Mouse (Mus musculus): ENCODE data around the gene Abcc10. TPM values are rescaled to one million over a fixed set of nuclear protein-coding genes. Genes with fewer than 3 reads are reported as not detected.

Abcc10 gene
- total RNA-seq, 2 experiments from 2014 or later: 6.8 to 7.0 TPM

DNA sequence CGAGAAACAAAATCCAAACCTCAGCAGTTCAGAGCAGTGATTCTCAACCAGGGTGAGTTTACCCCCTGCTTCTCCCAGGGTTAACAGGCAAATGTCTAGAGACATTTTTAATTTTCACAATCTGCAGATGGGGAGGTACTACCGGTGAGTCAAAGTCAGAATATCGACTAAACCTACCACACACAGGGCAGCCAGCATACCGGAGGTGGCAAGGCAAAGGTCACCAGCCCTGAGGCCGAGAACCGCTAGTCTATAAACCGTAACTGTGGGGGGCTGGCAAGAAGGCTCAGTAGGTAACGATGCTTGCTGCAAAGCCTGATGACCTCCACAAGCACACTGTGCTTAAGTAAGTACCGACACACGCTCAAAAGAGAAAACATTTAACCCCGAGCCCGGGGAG, 62.6 kb downstream of the Abcc10 start:
- DNase-seq (ENCODE audit: low spot score in 2 of 2): no peak

GRCm38 (mm10) chr17:46262201-46262694, 65.9 kb downstream of the Abcc10 start:
- no peak for DNase-seq (ENCODE audit: low spot score in 2 of 2)

DNA sequence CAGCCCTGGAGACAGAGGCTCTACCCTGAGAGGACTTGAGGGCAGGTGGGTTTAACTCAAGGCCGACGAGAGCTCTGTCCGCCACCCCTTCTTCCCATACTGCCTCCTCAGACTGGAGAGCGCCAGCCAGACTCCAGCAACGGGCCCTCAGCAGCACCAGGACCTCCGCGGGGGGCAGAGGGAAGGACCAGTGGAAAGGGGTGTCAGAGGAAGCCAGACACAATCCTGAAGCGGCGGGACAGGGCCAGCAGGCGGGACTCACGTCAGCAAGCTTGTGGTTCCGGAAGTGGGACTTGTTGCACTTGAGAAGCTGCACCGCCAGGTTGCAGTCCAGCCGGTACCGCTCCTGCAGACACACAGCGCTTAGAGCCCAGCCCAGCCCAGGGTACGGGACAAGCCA, 68.5 kb downstream of the Abcc10 start:
- DNase-seq (ENCODE audit: low spot score in 2 of 2): no peak

DNA sequence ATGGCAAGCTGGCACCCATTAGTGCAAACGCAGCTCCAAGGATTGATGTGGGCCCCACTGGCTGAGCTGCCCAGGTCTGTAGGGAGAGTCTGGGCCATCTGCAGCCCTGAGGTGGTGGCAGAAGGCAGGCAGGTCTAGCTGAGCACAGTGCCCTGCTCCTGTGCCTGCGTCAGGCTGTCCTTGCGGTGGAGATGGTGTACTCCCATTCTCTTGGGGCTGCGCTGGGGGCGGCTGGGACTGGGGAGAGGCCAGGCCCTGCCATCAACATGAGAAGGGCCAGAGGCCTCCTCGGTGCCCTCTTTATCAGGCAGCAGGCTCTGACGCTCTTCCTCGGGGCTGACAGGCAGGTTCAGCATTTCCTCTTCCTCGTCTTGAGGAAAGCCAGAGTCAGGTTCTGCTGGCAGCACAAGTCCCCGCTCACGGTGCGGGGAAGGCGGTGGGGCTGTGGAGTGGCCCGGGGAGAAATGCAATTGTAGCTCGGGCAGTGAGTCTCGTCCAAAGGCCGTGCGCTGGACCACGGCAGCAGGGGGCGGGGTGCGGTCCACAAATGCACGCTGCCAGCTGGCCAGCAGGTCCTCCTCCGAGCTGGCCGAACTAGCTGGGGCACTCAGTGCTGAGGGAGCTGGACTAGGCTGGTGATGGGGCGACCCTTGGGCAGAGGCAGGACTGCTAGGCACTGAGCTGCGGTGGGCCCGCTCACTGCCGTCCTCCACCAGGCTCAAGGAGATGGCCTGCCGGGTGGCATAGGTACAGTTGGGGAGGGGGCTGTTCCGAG, 69.7 kb downstream of the Abcc10 start:
- no peak for DNase-seq (ENCODE audit: low spot score in 2 of 2)

GRCm38 (mm10) chr17:46255147-46255546, 73.0 kb downstream of the Abcc10 start:
- no peak for DNase-seq (ENCODE audit: low spot score in 2 of 2)

GRCm38 (mm10) chr17:46254106-46254505, 74.0 kb downstream of the Abcc10 start:
- peak; percentile 47 to 58 for DNase-seq (ENCODE audit: low spot score in 2 of 2)

- peak; percentile 91 to 93 for DNase-seq (ENCODE audit: low spot score in 2 of 2)
Measured at GRCm38 (mm10) chr17:46253452-46254084, 74.6 kb downstream of the Abcc10 start, which contains the start of gene Lrrc73. Gene Lrrc73, plus strand, starts transcription at chr17:46253531.

Other genes with a start within 250 kb of the Abcc10 start
- gene Mrps18a, start 217.4 kb downstream of the Abcc10 start, total RNA-seq (2021): 100 to 1,000 TPM in 1 of 2 experiments, 10 to 100 TPM in 1; 99.5 to 100 TPM
- 10 to 100 TPM in 1 of 2 experiments, 1 to 10 TPM in 1; 8.5 to 12.2 TPM for gene Rsph9, start 184.1 kb downstream of the Abcc10 start, total RNA-seq (2021)
- 10 to 100 TPM; 11.9 to 13.3 TPM for gene Mad2l1bp, start 174.8 kb downstream of the Abcc10 start, total RNA-seq (2021)
- 10 to 100 TPM; 75.8 to 79.5 TPM for gene Gtpbp2, start 167.3 kb downstream of the Abcc10 start, total RNA-seq (2021)
- gene Polh, start 125.7 kb downstream of the Abcc10 start, total RNA-seq (2021): 10 to 100 TPM; 20.4 to 45.3 TPM
- 10 to 100 TPM; 45.7 to 85.4 TPM for gene Xpo5, start 125.6 kb downstream of the Abcc10 start, total RNA-seq (2021)
- gene Polr1c, start 80.3 kb downstream of the Abcc10 start, total RNA-seq (2021): 100 to 1,000 TPM in 1 of 2 experiments, 10 to 100 TPM in 1; 68.6 to 122 TPM
- gene Yipf3, start 80.3 kb downstream of the Abcc10 start, total RNA-seq (2021): 100 to 1,000 TPM; 121 to 185 TPM
- gene Lrrc73, start 74.8 kb downstream of the Abcc10 start, total RNA-seq (2021): 1 to 10 TPM; 6.0 to 7.9 TPM
- 10 to 100 TPM; 41.5 to 52.9 TPM for gene Tjap1, start 45.3 kb downstream of the Abcc10 start, total RNA-seq (2021)
- gene Dlk2, start 30.9 kb downstream of the Abcc10 start, total RNA-seq (2021): under 1 TPM in 1 of 2 experiments, not detected in 1; 0.23 TPM
- 10 to 100 TPM; 18.9 to 25.9 TPM for gene Zfp318, start 55.4 kb upstream of the Abcc10 start, total RNA-seq (2021)
- under 1 TPM; 0.32 to 0.63 TPM for gene Crip3, start 100.6 kb upstream of the Abcc10 start, total RNA-seq (2021)
- not detected for gene Slc22a7, start 110.1 kb upstream of the Abcc10 start, total RNA-seq (2021)
- 1 to 10 TPM in 1 of 2 experiments, under 1 TPM in 1; 0.96 to 1.0 TPM for gene Ttbk1, start 159.3 kb upstream of the Abcc10 start, total RNA-seq (2021)
- gene Dnph1, start 168.4 kb upstream of the Abcc10 start, total RNA-seq (2021): 1 to 10 TPM; 3.2 to 6.0 TPM
- 10 to 100 TPM; 24.8 to 30.1 TPM for gene Cul9, start 218.0 kb upstream of the Abcc10 start, total RNA-seq (2021)
- 10 to 100 TPM; 40.8 to 66.6 TPM for gene Srf, start 227.8 kb upstream of the Abcc10 start, total RNA-seq (2021)

Data from adrenal gland, adult 18-20 months (tissue).